Mouse (Mus musculus) liver, embryonic 16.5 days (tissue): ENCODE measurements at regions not wholly inside any gene's neighbourhood (a gene's known extent, or its start where the extent isn't known, plus 50 kb on each side); places are given as distances from the start of the nearest gene placed in this dataset. TPM values are rescaled to one million over a fixed set of nuclear protein-coding genes. Genes with fewer than 3 reads are reported as not detected.

Experiments
- ATAC-seq: fragments of 200-750 bp; cut with Nextera tagmentation; 2 replicates; pipeline ENCODE4 v1.8.0; 2017; ENCODE audit warnings: low read depth, mild to moderate bottlenecking, moderate number of reproducible peaks, moderate library complexity
- H3K27ac ChIP-seq: fragments of 300-500 bp; sonication (generic); 2 replicates; pipeline ENCODE4 v1.5.1; 2014; ENCODE audit warnings: mild to moderate bottlenecking, low read length
- H3K27me3 ChIP-seq: fragments of 300-500 bp; sonication (generic); 2 replicates; pipeline ENCODE4 v1.6.1; 2014; ENCODE audit warnings: low read depth, low read length, mixed read lengths; ENCODE audit not compliant: control insufficient read depth, insufficient read depth
- H3K36me3 ChIP-seq: fragments of 300-500 bp; sonication (generic); 2 replicates; pipeline ENCODE4 v1.6.1; 2014; ENCODE audit warnings: mild to moderate bottlenecking; ENCODE audit not compliant: control insufficient read depth, insufficient read depth
- H3K4me1 ChIP-seq: fragments of 300-500 bp; sonication (generic); 2 replicates; pipeline ENCODE4 v1.6.1; 2014; ENCODE audit warnings: low read depth, low read length, mixed read lengths; ENCODE audit not compliant: control insufficient read depth
- H3K4me2 ChIP-seq: fragments of 300-500 bp; sonication (generic); 2 replicates; pipeline ENCODE4 v1.6.1; 2014; ENCODE audit warnings: low read depth, low read length, mixed read lengths
- H3K4me3 ChIP-seq: fragments of 300-500 bp; sonication (generic); 2 replicates; pipeline ENCODE4 v1.5.1; 2014; ENCODE audit warnings: low read depth, mild to moderate bottlenecking, low read length
- H3K9ac ChIP-seq: fragments of 300-500 bp; sonication (generic); 2 replicates; pipeline ENCODE4 v1.6.1; 2014; ENCODE audit warnings: low read depth, low read length
- H3K9me3 ChIP-seq: fragments of 300-500 bp; sonication (generic); replicated peaks from 2 replicates; pipeline ENCODE4 v1.6.1; 2016; ENCODE audit warnings: low read length; ENCODE audit not compliant: control insufficient read depth
- WGBS: fragments of 180-500 bp; shearing (Covaris S2); extraction: QIAGEN DNeasy Blood & Tissue Kit; methylation state at CpG from one replicate; pipeline ENCODE4 v1.1.7; 2014; ENCODE audit not compliant: insufficient replicate concordance; 5-methylcytosine and 5-hydroxymethylcytosine counted together
- microRNA-seq: library from miRNA; unstranded; fragments of <30 nt; microRNA quantifications from one replicate; pipeline ENCODE4, GENCODE M21; 2016

GRCm38 (mm10) chr13:6484418-6484817 is 63.5 kb upstream of the Pitrm1 start:
- Histone ChIP-seq H3K9ac (no peak overlapping the region), H3K4me3 (no peak overlapping the region), H3K4me2 (no peak overlapping the region), H3K9me3 (no peaks in the 10 kb centered on the region), H3K36me3 (no peaks in the 10 kb centered on the region), H3K27ac (no peak overlapping the region), H3K4me1 (no peaks in the 10 kb centered on the region), H3K27me3 (no peaks in the 10 kb centered on the region)
- no peak for ATAC-seq

- 38% methylated on average over 3 of the region's 3 CpGs for WGBS
- ATAC-seq: no peak
These were observed 60.1 kb upstream of the Pitrm1 start for GRCm38 (mm10) chr13:6487837-6488236.

GRCm38 (mm10) chr13:6492916-6493619 is 54.9 kb upstream of the Pitrm1 start:
- H3K4me1 ChIP-seq: no peaks in the 10 kb centered on the region
- WGBS: 54% methylated on average over 5 of the region's 5 CpGs
- H3K9me3 ChIP-seq: no peaks in the 10 kb centered on the region
- no peak for ATAC-seq
- H3K4me3 ChIP-seq: no peak overlapping the region
- H3K27me3 ChIP-seq: no peaks in the 10 kb centered on the region
- no peaks in the 10 kb centered on the region for H3K36me3 ChIP-seq
- no peak overlapping the region for H3K4me2 ChIP-seq
- no peak overlapping the region for H3K9ac ChIP-seq
- no peak overlapping the region for H3K27ac ChIP-seq

More at GRCm38 (mm10) chr13:6487837-6488236, 60.1 kb upstream of the Pitrm1 start:
- H3K36me3 ChIP-seq: no peaks in the 10 kb centered on the region
- H3K4me1 ChIP-seq: no peaks in the 10 kb centered on the region
- H3K4me3 ChIP-seq: no peak overlapping the region
- no peak overlapping the region for H3K4me2 ChIP-seq
- H3K9ac ChIP-seq: no peak overlapping the region
- no peaks in the 10 kb centered on the region for H3K27me3 ChIP-seq
- H3K9me3 ChIP-seq: no peaks in the 10 kb centered on the region
- H3K27ac ChIP-seq: no peak overlapping the region

Small RNA genes lying in the stretch of these regions (microRNA-seq; reads per million reads assigned to microRNA genes)
- gene Gm26259: not detected
